Mouse (Mus musculus) G1E (cell line): ENCODE measurements around the gene Vil1.

Experiments
- CTCF ChIP-seq: IDR thresholded peaks from 2 replicates; pipeline ENCODE4 v1.5.1; 2012; ENCODE audit warnings: low read depth, low read length, inconsistent platforms, mixed read lengths
- GATA1 ChIP-seq: IDR thresholded peaks from 2 replicates; pipeline ENCODE4 v1.6.1; 2012; ENCODE audit warnings: borderline replicate concordance, low read length, inconsistent platforms, mixed read lengths
- POLR2AphosphoS5 ChIP-seq: IDR thresholded peaks from 2 replicates; pipeline ENCODE4 v1.6.1; 2012; ENCODE audit warnings: low read depth, low read length, inconsistent platforms; ENCODE audit not compliant: insufficient replicate concordance
- TAL1 ChIP-seq: conservative IDR thresholded peaks from 2 replicates; pipeline ENCODE4 v1.6.1; 2012; ENCODE audit warnings: low read depth, low read length, inconsistent platforms, mixed read lengths

DNA sequence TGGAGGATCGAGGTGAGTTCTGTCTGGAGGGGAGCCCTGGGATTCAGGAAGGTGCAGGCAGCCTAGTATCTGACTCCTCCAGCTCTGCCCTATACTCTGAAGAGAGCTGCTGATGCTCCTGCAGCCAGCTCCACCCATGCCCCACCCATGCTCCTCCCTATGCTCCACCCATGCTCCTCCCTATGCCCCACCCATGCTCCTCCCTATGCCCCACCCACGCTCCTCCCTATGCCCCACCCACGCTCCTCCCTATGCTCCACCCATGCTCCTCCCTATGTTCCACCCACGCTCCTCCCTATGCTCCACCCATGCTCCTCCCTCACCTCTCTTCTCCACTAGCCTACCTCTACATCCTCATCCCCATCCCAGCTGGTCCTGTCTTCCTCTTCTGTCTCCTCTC, 6.0 kb downstream of the Vil1 start:
- TF ChIP-seq CTCF (no peak), POLR2AphosphoS5 (no peak), GATA1 (no peak), TAL1 (no peak)
